Mouse (Mus musculus): Measurements from ENCODE around the gene Casp3.
A peak's percentile ranks its signal among the peaks of the same experiment; 100 is the strongest.

Casp3 gene

GRCm38 (mm10) chr8:46611557-46611956 is 5.5 kb upstream of the Casp3 start:
- DNase-seq, result no peak

GRCm38 (mm10) chr8:46612913-46613312 is 4.2 kb upstream of the Casp3 start:
- DNase-seq, result peak; percentile 9

GRCm38 (mm10) chr8:46613377-46613776 is 3.7 kb upstream of the Casp3 start:
- DNase-seq, result peak; percentile 58

- no peak for DNase-seq
Observed at GRCm38 (mm10) chr8:46615936-46616335, 1.2 kb upstream of the Casp3 start.

GRCm38 (mm10) chr8:46617690-46618620 is 864 bp downstream of the Casp3 start:
- DNase-seq, result no peak

GRCm38 (mm10) chr8:46618639-46619320 is 1.7 kb downstream of the Casp3 start:
- peak; percentile 12 for DNase-seq

- peak; percentile 43 for DNase-seq
Observed at GRCm38 (mm10) chr8:46622446-46623270, 5.6 kb downstream of the Casp3 start.

GRCm38 (mm10) chr8:46625166-46625565 is 8.1 kb downstream of the Casp3 start:
- no peak for DNase-seq

- DNase-seq, result no peak
Observed at GRCm38 (mm10) chr8:46626642-46627041, 9.6 kb downstream of the Casp3 start.

- no peak for DNase-seq
Observed at GRCm38 (mm10) chr8:46627881-46628280, 10.8 kb downstream of the Casp3 start.

- DNase-seq, result no peak
Observed at GRCm38 (mm10) chr8:46628645-46629044, 11.6 kb downstream of the Casp3 start.

- DNase-seq, result no peak
Observed at GRCm38 (mm10) chr8:46630422-46630821, 13.3 kb downstream of the Casp3 start.

- no peak for DNase-seq
Observed at GRCm38 (mm10) chr8:46630932-46631331, 13.8 kb downstream of the Casp3 start.

- no peak for DNase-seq
Observed at GRCm38 (mm10) chr8:46639010-46639571, 22.0 kb downstream of the Casp3 start.

GRCm38 (mm10) chr8:46639852-46640251 is 22.8 kb downstream of the Casp3 start:
- DNase-seq, result no peak

- no peak for DNase-seq
Observed at GRCm38 (mm10) chr8:46641272-46641671, 24.2 kb downstream of the Casp3 start.

GRCm38 (mm10) chr8:46648421-46648820 is 31.3 kb downstream of the Casp3 start:
- no peak for DNase-seq

GRCm38 (mm10) chr8:46651872-46652271 is 34.8 kb downstream of the Casp3 start:
- DNase-seq, result peak; percentile 3

GRCm38 (mm10) chr8:46655919-46656318 is 38.8 kb downstream of the Casp3 start:
- no peak for DNase-seq

- DNase-seq, result peak; percentile 50
Observed at GRCm38 (mm10) chr8:46671496-46671895, 54.4 kb downstream of the Casp3 start.

- DNase-seq, result no peak
Observed at GRCm38 (mm10) chr8:46680671-46681365, 63.7 kb downstream of the Casp3 start.

Measured in retina, postnatal 1 day (tissue).